22 mouse cellular contexts compared by ENCODE assay signal in the genomic region with DNA sequence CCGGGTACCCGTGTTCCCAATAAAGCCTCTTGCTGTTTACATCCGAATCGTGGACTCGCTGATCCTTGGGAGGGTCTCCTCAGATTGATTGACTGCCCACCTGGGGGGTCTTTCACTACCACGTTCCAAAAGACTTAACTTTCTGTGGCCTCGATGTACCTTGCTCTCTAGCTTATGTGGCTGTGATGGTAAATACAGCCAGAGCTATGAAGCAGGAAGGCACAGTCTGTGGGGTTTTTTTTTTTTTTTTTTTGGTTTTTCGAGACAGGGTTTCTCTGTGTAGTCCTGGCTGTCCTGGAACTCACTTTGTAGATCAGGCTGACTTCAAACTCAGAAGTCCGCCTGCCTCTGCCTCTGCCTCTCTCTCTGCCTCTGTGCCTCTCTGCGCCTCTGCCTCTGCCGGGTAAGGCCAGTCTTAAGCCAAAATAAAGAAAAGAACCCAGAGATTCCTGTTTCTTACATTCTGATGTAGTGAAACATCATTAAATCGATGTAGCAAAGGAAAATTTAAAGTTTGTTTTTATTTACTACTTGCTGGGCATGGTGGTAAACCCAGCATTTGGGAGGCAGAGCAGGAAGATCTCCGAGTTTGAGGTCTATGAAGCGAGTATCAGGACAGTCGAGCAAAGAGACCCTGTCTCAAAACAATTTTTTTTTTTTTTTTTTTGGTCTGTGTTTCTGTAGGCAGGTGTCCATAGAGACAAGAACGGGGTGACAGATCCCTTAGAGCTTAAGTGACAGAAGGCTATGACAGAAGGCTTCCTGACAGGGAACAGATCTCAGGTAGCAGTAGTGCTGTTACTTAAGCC. TPM values are rescaled to one million over a fixed set of nuclear protein-coding genes. Genes with fewer than 3 reads are reported as not detected.
DNase-seq lines count a peak whose midpoint lies in the region; ATAC-seq and TF ChIP-seq lines count a peak whose summit lies in the region.
"Not testable (repeated sequence)": the region's sequence is repeated elsewhere in the genome, so short reads cannot be mapped to it uniquely, and the experiment has no call there.
"Had no signal": no experiment of that assay in that cellular context is flagged by ENCODE, and none has a peak within 500 bp of the region (broad histone marks: within the 10 kb centered on the region; RNA-seq: fewer than 3 reads in every experiment).

No protein-coding gene starts in this region.

- DNase-seq in liver, embryonic 11.5 days (ENCODE audit: low spot score); liver, embryonic 13.5 days: not testable (repeated sequence)

- H3K4me1 ChIP-seq in E14TG2a.4 (replicated peaks; ENCODE audit: low read depth, low read length), result peaks cover 22% of the 10 kb centered on the region
- H3K4me1 ChIP-seq in intestine, embryonic 15.5 days (replicated peaks); liver, embryonic 11.5 days (replicated peaks; ENCODE audit: control insufficient read depth, insufficient read depth, low read length); liver, embryonic 13.5 days (replicated peaks); liver, embryonic 16.5 days (ENCODE audit: control insufficient read depth, low read depth, low read length): not testable (repeated sequence)

- not testable (repeated sequence) for H3K27ac ChIP-seq in intestine, embryonic 15.5 days; liver, embryonic 11.5 days (ENCODE audit: low read depth, low read length); liver, embryonic 13.5 days; liver, embryonic 16.5 days (ENCODE audit: low read length)

- WGBS in intestine, embryonic 15.5 days, result 73% methylated on average over 7 of the region's 16 CpGs
- 79% methylated on average over 6 of the region's 16 CpGs for WGBS in liver, embryonic 11.5 days
- 69% methylated on average over 7 of the region's 16 CpGs for WGBS in liver, embryonic 13.5 days (ENCODE audit: insufficient replicate concordance)
- 66% methylated on average over 7 of the region's 16 CpGs for WGBS in liver, embryonic 16.5 days (ENCODE audit: insufficient replicate concordance)

- ATAC-seq in common myeloid progenitor, adult 5-6 weeks (replicated peaks; ENCODE audit: low read depth, poor library complexity, severe bottlenecking), result peak; percentile 76
- peak; percentile 67 for ATAC-seq in erythroid progenitor cell, adult 5-6 weeks (replicated peaks; ENCODE audit: low FRiP score, poor library complexity, severe bottlenecking)
- 0 out of 2 replicates have a peak, but pooled peaks have one; percentile 41 for ATAC-seq in intestine, embryonic 15.5 days
- ATAC-seq in liver, embryonic 11.5 days (replicated peaks; ENCODE audit: low FRiP score), result peak; percentile 49
- ATAC-seq in liver, embryonic 13.5 days (ENCODE audit: low read depth), result peak; percentile 61; the same call in 1 of the 2 replicates
- ATAC-seq in liver, embryonic 16.5 days (ENCODE audit: low read depth), result peak; percentile 32; the same call in 1 of the 2 replicates
- ATAC-seq in megakaryocyte-erythroid progenitor cell, adult 5-6 weeks (replicated peaks; ENCODE audit: low FRiP score, low TSS enrichment, poor library complexity, severe bottlenecking), result peak; percentile 80

- H3K36me3 ChIP-seq in E14TG2a.4 (ENCODE audit: insufficient read depth, low read length); intestine, embryonic 15.5 days; liver, embryonic 11.5 days (ENCODE audit: control insufficient read depth, insufficient read depth, low read length); liver, embryonic 13.5 days; liver, embryonic 16.5 days (ENCODE audit: control insufficient read depth, insufficient read depth): not testable (repeated sequence)

- H3K4me3 ChIP-seq in E14TG2a.4 (replicated peaks; ENCODE audit: low read length), result 0 out of 2 replicates have a peak overlapping the region, but pooled peaks have one; percentile 18
- not testable (repeated sequence) for H3K4me3 ChIP-seq in intestine, embryonic 15.5 days (replicated peaks); liver, embryonic 11.5 days (ENCODE audit: low read depth, low read length); liver, embryonic 13.5 days (replicated peaks); liver, embryonic 16.5 days (ENCODE audit: low read depth, low read length)

- not testable (repeated sequence) for TF ChIP-seq CTCF in E14TG2a.4 (conservative IDR thresholded peaks at IDR 0.05; ENCODE audit: low read length)

- not testable (repeated sequence) for H3K9ac ChIP-seq in intestine, embryonic 15.5 days; liver, embryonic 11.5 days (ENCODE audit: low read depth, low read length); liver, embryonic 13.5 days; liver, embryonic 16.5 days (ENCODE audit: low read depth, low read length)

- not testable (repeated sequence) for H3K4me2 ChIP-seq in intestine, embryonic 15.5 days (replicated peaks); liver, embryonic 11.5 days; liver, embryonic 13.5 days; liver, embryonic 16.5 days (ENCODE audit: low read depth, low read length)

- H3K27me3 ChIP-seq in E14TG2a.4 (ENCODE audit: insufficient read depth, low read length); intestine, embryonic 15.5 days (replicated peaks); liver, embryonic 11.5 days (replicated peaks; ENCODE audit: control insufficient read depth, insufficient read depth, low read length); liver, embryonic 13.5 days; liver, embryonic 16.5 days (ENCODE audit: control insufficient read depth, insufficient read depth, low read depth, low read length): not testable (repeated sequence)

- H3K9me3 ChIP-seq in E14TG2a.4 (ENCODE audit: low read length); intestine, embryonic 15.5 days; liver, embryonic 11.5 days (ENCODE audit: control insufficient read depth, low read length); liver, embryonic 13.5 days (replicated peaks); liver, embryonic 16.5 days (replicated peaks; ENCODE audit: control insufficient read depth, low read length): not testable (repeated sequence)

RNA-seq across cellular contexts. Expression of gene Hist1h4m, which starts 8.7 kb away (rescaled TPM):
- total RNA-seq in common myeloid progenitor, adult 5-6 weeks (2017), result 3,201 and 5,019 TPM in 2 replicates
- total RNA-seq in erythroid progenitor cell, adult 5-6 weeks (2015; ENCODE audit: low replicate concordance), result 328 and 512 TPM in 2 replicates
- 4,244 and 7,239 TPM in 2 replicates for total RNA-seq in erythroid progenitor cell, adult 5-6 weeks (2017; ENCODE audit: low replicate concordance)
- polyA plus RNA-seq in intestine, embryonic 15.5 days (2015; fragmentation: Nextera tagmentation; extraction: Ambion mirVana), result not detected in 2 replicates
- not detected in 2 replicates for polyA plus RNA-seq in liver, embryonic 11.5 days (2014; fragmentation: Nextera tagmentation; extraction: Ambion mirVana)
- not detected in 2 replicates for polyA plus RNA-seq in liver, embryonic 13.5 days (2015; fragmentation: Nextera tagmentation; extraction: Ambion mirVana)
- polyA plus RNA-seq in liver, embryonic 16.5 days (2015; fragmentation: Nextera tagmentation; extraction: Ambion mirVana), result not detected in 2 replicates
- total RNA-seq in megakaryocyte-erythroid progenitor cell, adult 5-6 weeks (2014; fragmentation: Nextera tagmentation), result 256 and 298 TPM in 2 replicates
- total RNA-seq in megakaryocyte-erythroid progenitor cell, adult 5-6 weeks (2017), result 1,434 and 2,567 TPM in 2 replicates
- polyA plus RNA-seq: C2C12; cerebellum, adult 2 months; embryonic facial prominence, embryonic 11.5 days; embryonic facial prominence, embryonic 13.5 days; embryonic facial prominence, embryonic 15.5 days; forebrain, embryonic 10.5 days; forebrain, embryonic 12.5 days; forebrain, embryonic 14.5 days; forebrain, embryonic 16.5 days; frontal cortex, adult 2 months had no signal

RNA-seq across cellular contexts. Expression of gene Hist1h2ao, which starts 10.0 kb away (rescaled TPM):
- total RNA-seq in common myeloid progenitor, adult 5-6 weeks (2017), result 626 and 966 TPM in 2 replicates
- total RNA-seq in erythroid progenitor cell, adult 5-6 weeks (2015; ENCODE audit: low replicate concordance), result 587 and 743 TPM in 2 replicates
- total RNA-seq in erythroid progenitor cell, adult 5-6 weeks (2017; ENCODE audit: low replicate concordance), result 2,181 TPM in 1 of 2 replicates, not detected in the other
- polyA plus RNA-seq in intestine, embryonic 15.5 days (2015; fragmentation: Nextera tagmentation; extraction: Ambion mirVana), result 1.7 TPM in 1 of 2 replicates, not detected in the other
- polyA plus RNA-seq in liver, embryonic 11.5 days (2014; fragmentation: Nextera tagmentation; extraction: Ambion mirVana), result 2.2 TPM in 1 of 2 replicates, not detected in the other
- polyA plus RNA-seq in liver, embryonic 13.5 days (2015; fragmentation: Nextera tagmentation; extraction: Ambion mirVana), result 1.4 and 1.6 TPM in 2 replicates
- polyA plus RNA-seq in liver, embryonic 16.5 days (2015; fragmentation: Nextera tagmentation; extraction: Ambion mirVana), result 2.1 TPM in 1 of 2 replicates, not detected in the other
- not detected in 2 replicates for total RNA-seq in megakaryocyte-erythroid progenitor cell, adult 5-6 weeks (2014; fragmentation: Nextera tagmentation)
- total RNA-seq in megakaryocyte-erythroid progenitor cell, adult 5-6 weeks (2017), result not detected in 2 replicates
- total RNA-seq: adrenal gland, postnatal 14 days; CH12.LX; ES-E14 had no signal
- polyA plus RNA-seq: C2C12; cerebellum, adult 2 months; embryonic facial prominence, embryonic 13.5 days; embryonic facial prominence, embryonic 15.5 days; forebrain, embryonic 10.5 days; forebrain, embryonic 12.5 days; forebrain, embryonic 14.5 days; forebrain, embryonic 16.5 days; frontal cortex, adult 2 months; Patski had no signal

RNA-seq across cellular contexts. Expression of gene Hist1h2bq, which starts 10.3 kb away (rescaled TPM):
- 106 and 143 TPM in 2 replicates for total RNA-seq in common myeloid progenitor, adult 5-6 weeks (2017)
- total RNA-seq in erythroid progenitor cell, adult 5-6 weeks (2015; ENCODE audit: low replicate concordance), result 607 and 1,040 TPM in 2 replicates
- 124 and 1,223 TPM in 2 replicates for total RNA-seq in erythroid progenitor cell, adult 5-6 weeks (2017; ENCODE audit: low replicate concordance)
- polyA plus RNA-seq in intestine, embryonic 15.5 days (2015; fragmentation: Nextera tagmentation; extraction: Ambion mirVana), result 14.5 and 16.7 TPM in 2 replicates
- 12.7 and 19.5 TPM in 2 replicates for polyA plus RNA-seq in liver, embryonic 11.5 days (2014; fragmentation: Nextera tagmentation; extraction: Ambion mirVana)
- polyA plus RNA-seq in liver, embryonic 13.5 days (2015; fragmentation: Nextera tagmentation; extraction: Ambion mirVana), result 22.0 and 34.4 TPM in 2 replicates
- polyA plus RNA-seq in liver, embryonic 16.5 days (2015; fragmentation: Nextera tagmentation; extraction: Ambion mirVana), result 25.4 and 31.7 TPM in 2 replicates
- 395 and 796 TPM in 2 replicates for total RNA-seq in megakaryocyte-erythroid progenitor cell, adult 5-6 weeks (2014; fragmentation: Nextera tagmentation)
- total RNA-seq in megakaryocyte-erythroid progenitor cell, adult 5-6 weeks (2017), result 0.72 and 1.2 TPM in 2 replicates

RNA-seq across cellular contexts. Expression of gene Hist1h4n, which starts 11.7 kb away (rescaled TPM):
- 2,940 and 3,195 TPM in 2 replicates for total RNA-seq in common myeloid progenitor, adult 5-6 weeks (2017)
- total RNA-seq in erythroid progenitor cell, adult 5-6 weeks (2015; ENCODE audit: low replicate concordance), result 169 and 258 TPM in 2 replicates
- total RNA-seq in erythroid progenitor cell, adult 5-6 weeks (2017; ENCODE audit: low replicate concordance), result 2,740 and 4,790 TPM in 2 replicates
- 12.0 and 15.9 TPM in 2 replicates for polyA plus RNA-seq in intestine, embryonic 15.5 days (2015; fragmentation: Nextera tagmentation; extraction: Ambion mirVana)
- 14.6 and 15.4 TPM in 2 replicates for polyA plus RNA-seq in liver, embryonic 11.5 days (2014; fragmentation: Nextera tagmentation; extraction: Ambion mirVana)
- polyA plus RNA-seq in liver, embryonic 13.5 days (2015; fragmentation: Nextera tagmentation; extraction: Ambion mirVana), result 14.8 and 21.6 TPM in 2 replicates
- polyA plus RNA-seq in liver, embryonic 16.5 days (2015; fragmentation: Nextera tagmentation; extraction: Ambion mirVana), result 25.5 and 40.3 TPM in 2 replicates
- 49.1 and 171 TPM in 2 replicates for total RNA-seq in megakaryocyte-erythroid progenitor cell, adult 5-6 weeks (2014; fragmentation: Nextera tagmentation)
- total RNA-seq in megakaryocyte-erythroid progenitor cell, adult 5-6 weeks (2017), result 1,378 and 1,797 TPM in 2 replicates
- polyA plus RNA-seq: Patski had no signal

RNA-seq across cellular contexts. Expression of gene Hist1h2ap, which starts 13.0 kb away (rescaled TPM):
- total RNA-seq in common myeloid progenitor, adult 5-6 weeks (2017), result 1,879 and 2,229 TPM in 2 replicates
- 209 and 329 TPM in 2 replicates for total RNA-seq in erythroid progenitor cell, adult 5-6 weeks (2015; ENCODE audit: low replicate concordance)
- 6,300 and 16,342 TPM in 2 replicates for total RNA-seq in erythroid progenitor cell, adult 5-6 weeks (2017; ENCODE audit: low replicate concordance)
- polyA plus RNA-seq in intestine, embryonic 15.5 days (2015; fragmentation: Nextera tagmentation; extraction: Ambion mirVana), result 2,704 and 3,243 TPM in 2 replicates
- polyA plus RNA-seq in liver, embryonic 11.5 days (2014; fragmentation: Nextera tagmentation; extraction: Ambion mirVana), result 4,759 and 5,033 TPM in 2 replicates
- 4,833 and 5,264 TPM in 2 replicates for polyA plus RNA-seq in liver, embryonic 13.5 days (2015; fragmentation: Nextera tagmentation; extraction: Ambion mirVana)
- polyA plus RNA-seq in liver, embryonic 16.5 days (2015; fragmentation: Nextera tagmentation; extraction: Ambion mirVana), result 3,914 and 4,206 TPM in 2 replicates
- total RNA-seq in megakaryocyte-erythroid progenitor cell, adult 5-6 weeks (2014; fragmentation: Nextera tagmentation), result 177 TPM in 2 replicates
- total RNA-seq in megakaryocyte-erythroid progenitor cell, adult 5-6 weeks (2017), result 4,662 and 4,902 TPM in 2 replicates
